Mouse (Mus musculus): ENCODE measurements at regions not wholly inside any gene's neighbourhood (a gene's known extent, or its start where the extent isn't known, plus 50 kb on each side); places are given as distances from the start of the nearest gene placed in this dataset.

DNA sequence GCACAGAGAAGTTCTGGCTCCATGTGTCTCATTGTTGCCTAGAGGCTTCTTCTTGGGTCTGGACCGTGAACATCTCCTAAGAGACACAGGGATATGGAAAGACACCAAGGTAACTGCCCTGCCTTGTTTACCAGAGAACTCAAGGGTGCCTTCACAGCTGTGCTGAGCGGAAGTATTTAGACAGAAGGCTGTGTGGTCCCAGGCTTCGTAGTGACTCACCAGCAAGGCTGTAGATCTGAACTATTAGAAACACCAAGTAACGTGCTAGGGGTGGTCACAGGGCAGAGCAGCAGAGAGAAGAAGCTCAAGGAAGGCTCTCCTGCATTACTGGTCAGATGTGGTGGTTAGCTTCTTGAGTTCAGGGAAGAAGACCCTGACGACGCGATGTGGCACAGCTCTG lies 51.6 kb upstream of the Lpp start:
- DNase-seq = no peak
- intact Hi-C loops (cut with DNase I) = no loop called here

DNA sequence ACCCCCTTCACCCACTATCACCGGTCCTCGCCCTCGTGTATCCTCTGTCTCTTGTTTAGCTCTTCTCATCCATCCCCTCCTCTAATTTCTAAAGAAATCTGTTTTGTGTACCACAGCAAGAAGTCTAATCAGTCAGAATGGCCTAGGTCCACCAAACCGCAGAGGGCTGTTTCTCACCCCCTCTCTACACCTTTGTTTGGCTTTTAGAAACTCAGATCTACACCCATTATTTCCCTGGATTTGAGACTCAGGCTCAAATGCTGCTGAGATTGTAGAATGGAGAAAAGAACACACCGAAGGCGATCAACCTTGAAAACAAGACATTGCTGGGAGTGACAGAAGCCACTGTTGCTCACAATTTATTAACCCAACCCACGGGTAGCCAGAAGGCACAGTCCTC lies 52.7 kb upstream of the Lpp start:
- no peak for DNase-seq
- intact Hi-C loops (cut with DNase I) = no loop called here

- no peak for DNase-seq
- intact Hi-C loops (cut with DNase I) = no loop called here
These were observed 53.7 kb upstream of the Lpp start for GRCm38 (mm10) chr16:24339320-24340265.

- intact Hi-C loops (cut with DNase I) = no loop called here
- DNase-seq = no peak
These were observed 54.9 kb upstream of the Lpp start for GRCm38 (mm10) chr16:24338404-24338803.

DNA sequence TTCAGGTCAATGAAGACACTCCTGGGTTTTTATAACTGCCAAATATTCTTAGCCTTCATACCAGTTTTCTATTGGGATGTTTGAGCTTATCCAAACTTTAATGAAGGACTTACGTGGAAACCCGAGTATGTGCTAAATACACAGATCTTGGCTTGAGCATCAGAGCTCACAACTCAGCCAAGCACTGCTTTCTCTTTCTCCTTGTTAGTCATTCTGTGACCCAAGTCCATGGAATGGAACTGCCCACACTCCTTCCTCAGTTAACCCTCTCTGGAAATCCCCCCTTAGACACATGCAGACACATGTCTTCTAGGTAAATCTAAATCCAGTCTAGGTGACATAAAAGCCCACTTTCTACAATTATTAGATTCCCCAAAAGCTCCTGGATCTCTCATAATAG lies 58.9 kb upstream of the Lpp start:
- DNase-seq = no peak
- intact Hi-C loops (cut with DNase I) = no loop called here

DNA sequence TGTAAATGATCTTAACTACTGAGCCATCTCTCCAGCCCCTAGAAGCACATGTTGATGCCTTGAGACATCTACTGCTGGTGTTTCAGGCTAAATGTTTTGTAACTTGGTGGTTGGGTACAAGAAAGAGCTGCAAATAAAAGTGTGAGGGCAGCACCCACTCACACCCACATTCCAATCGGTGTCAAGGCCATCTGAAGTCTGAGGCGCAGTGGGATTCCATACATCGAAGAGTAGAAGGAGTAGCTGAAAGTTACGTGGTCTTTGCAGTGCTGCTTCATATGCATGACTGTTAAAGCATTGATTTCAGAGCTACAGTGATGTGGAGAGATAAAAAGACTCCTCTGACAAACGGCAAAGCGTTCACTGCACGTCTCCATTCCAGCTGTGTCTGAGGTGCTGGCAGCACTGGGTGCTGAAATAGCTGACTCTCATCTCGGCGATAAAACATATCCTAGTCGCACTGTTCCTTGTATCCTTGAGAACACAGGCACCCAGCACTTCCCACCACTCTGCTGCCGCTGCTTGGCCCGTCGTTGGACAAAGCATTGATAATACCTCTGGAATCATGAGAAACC lies 61.8 kb upstream of the Lpp start:
- DNase-seq = no peak
- intact Hi-C loops (cut with DNase I) = no loop called here

DNA sequence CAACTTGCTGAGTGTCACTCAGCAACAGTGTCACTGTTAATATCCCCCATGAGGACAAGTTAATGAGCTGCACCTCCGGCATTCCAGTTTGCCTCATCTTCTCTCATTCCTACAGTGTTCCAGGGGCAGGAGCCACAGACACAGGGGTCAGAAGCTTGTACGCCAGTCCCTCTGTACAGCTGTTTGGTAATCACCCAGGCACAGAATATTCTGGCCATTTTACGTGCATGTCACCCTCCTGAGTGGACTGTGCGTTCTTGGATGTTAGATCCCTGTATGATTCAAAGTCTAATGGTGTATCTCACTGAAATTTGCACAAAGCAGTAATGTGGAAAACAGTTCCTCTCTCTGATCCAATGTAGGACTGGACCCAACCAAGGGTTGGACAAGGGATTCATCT lies 66.7 kb upstream of the Lpp start:
- intact Hi-C loops (cut with DNase I) = no loop called here
- no peak for DNase-seq

- peak; percentile 38 to 57 for DNase-seq
- intact Hi-C loops (cut with DNase I) = no loop called here
These were observed 67.3 kb upstream of the Lpp start for GRCm38 (mm10) chr16:24326046-24326445.

GRCm38 (mm10) chr16:24324917-24325316 lies 68.4 kb upstream of the Lpp start:
- DNase-seq = no peak
- intact Hi-C loops (cut with DNase I) = no loop called here

DNA sequence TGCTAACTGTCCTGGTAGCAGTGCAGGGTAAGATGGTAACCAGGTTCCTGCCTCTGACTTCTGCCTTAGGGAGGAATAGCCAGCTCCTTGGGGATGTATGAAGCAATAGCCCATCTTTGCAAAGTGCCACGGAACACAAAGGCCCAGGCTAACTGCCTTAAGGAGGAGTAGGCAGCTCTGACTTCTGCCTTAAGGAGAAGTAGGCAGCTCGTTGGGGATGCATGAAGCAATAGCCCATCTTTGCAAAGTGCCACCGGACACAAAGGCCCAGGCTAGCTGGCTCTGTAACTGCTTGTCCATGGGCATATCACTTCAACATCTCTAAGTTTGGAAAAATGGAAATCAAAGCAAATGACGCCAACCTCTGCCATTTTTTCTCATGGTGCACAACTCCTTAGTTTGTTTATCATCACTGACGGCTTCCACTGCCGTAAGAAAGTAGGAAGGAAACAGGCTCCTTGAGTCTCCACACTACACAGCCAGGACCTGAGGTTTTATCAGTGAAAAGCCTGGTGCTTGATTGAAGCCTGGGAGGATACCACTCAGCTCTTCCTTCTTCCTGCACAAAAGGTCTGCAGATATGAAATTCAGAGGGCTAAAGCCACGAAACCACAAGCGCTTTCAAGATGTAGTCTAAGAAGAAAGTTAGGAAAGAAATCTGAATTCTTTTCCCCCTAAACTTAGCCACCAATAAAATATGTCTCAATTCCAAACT lies 74.4 kb upstream of the Lpp start:
- intact Hi-C loops (cut with DNase I) = no loop called here
- no peak for DNase-seq

DNA sequence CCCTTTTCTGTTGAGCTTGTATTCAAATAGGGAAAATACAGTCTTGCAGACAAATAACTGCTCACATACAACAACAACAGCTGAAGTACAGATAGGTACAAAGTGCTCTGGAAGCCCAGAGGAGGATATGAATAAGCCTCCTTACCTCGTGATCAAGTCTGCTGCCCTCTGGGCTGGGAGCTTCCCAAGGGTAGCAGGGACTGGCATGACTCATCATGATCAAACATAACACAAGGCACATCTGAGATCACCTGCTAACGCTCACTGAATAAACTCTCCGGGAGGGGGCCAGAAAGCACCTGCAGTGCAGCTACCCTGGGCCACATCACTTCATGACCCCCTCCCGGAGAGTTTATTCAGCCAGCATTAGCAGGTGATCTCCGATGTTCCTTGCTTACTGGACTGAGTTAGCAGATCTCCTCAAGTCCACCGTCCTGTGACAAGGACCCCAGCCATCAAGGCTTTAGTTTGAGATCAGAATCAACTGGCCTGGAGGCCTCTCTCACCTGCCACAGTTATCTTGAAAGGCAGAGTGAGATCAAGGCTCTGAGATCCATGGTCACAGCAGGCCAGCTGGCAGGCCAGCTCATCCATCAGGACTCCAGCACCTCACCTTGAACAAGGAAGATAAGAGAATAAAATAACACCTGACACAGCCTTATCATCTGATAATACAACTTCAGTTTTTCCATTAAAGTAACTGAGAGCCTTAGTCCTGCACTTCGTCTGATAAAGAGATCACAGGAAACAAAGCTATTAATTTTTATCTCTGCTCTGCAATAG lies 79.6 kb upstream of the Lpp start:
- intact Hi-C loops (cut with DNase I) = no loop called here
- DNase-seq = no peak

- DNase-seq = no peak
- intact Hi-C loops (cut with DNase I) = no loop called here
These were observed 87.9 kb upstream of the Lpp start for GRCm38 (mm10) chr16:24305391-24305790.

DNA sequence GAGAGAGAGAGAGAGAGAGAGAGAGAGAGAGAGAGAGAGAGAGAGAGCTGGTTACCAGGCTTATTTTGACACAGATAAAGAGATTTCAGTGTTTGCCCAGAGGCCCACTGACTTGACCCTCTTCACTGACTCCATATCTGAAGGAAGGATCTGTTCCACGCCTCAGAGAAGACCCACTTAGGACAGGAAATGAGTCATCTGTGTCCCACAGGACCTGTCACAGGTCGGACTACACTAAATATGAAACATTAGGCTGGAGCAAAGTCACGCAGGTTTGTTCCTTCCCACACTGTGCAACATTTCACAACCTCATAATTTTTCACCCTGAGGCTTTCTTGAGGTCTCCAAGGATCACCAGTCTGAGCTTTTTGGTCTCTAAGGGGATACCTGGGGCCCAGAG lies 96.5 kb upstream of the Lpp start:
- DNase-seq = no peak
- intact Hi-C loops (cut with DNase I) = no loop called here

DNA sequence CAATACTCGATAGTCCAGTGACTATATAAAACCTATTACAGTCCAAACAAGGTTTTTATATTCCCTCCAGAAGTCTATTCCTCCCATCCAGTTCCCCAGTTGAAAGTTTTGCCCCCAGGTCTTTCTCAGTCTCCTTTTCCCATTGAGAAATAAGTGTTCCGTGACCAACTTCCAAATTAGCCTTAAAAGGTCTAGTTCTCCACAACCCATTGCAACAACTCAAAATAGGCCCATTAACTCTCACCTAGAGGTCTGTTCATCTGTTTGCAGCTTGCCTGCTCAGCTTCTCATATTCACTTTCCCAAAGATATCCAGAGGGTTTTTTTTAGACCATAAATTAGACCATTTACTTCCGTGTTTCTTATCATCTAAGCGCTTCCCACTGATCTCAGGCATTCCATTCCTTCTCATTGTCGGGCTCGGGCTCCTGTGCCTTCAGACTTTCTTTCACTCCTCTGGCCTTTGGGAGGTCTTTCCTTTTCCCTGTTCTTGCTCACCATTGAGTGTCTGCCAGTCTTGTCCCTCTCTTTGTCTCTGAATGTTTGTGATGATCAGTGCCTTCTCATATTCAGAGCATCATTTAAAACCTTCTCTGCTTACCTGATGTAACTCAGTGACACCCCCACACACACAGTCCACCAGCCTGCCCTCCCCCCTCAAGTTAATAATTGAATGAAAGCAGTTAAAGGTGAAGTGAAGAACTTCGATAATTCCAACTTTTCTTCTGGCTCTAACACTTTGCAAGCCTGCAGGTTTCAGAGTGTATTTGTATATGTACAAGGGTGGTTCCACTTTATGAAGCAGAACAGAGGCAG lies 97.5 kb upstream of the Lpp start:
- intact Hi-C loops (cut with DNase I) = no loop called here
- DNase-seq = no peak

- peak in 1 of 2 experiments; percentile 18 for DNase-seq
- intact Hi-C loops (cut with DNase I) = loop anchor here (5.0 kb wide), 2 partner anchors 108 to 778 kb away; partner anchors contain the start of gene Lpp
These were observed 109.1 kb upstream of the Lpp start for GRCm38 (mm10) chr16:24284215-24284614.

DNA sequence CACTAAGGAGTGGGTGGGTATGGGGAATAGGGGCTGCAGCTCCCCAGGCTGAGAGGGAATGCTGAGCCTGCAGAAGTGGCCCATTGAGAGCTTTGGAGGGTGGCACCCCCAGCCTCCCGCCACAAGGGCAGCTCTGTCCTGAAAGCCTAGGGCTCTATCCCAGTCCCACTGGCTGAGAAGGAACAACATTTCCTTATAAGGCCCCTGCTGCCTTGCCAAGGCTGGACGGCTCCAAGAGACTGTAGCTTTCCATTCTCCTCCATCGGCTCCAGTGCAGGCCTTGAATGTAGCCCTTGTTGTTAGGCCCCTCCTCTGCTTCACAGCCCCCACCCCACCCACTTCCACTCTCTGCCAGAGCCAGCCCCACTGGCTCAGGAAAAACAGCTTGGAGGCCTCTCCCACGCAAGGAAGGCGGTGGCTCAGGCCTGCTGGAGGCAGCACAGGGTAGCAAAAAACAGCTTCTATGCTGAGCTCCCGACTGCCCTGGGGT lies 111.1 kb upstream of the Lpp start:
- intact Hi-C loops (cut with DNase I) = loop anchor here (5.0 kb wide), 2 partner anchors 110 to 780 kb away; partner anchors contain the start of gene Lpp
- DNase-seq = peak; percentile 87 to 88

DNA sequence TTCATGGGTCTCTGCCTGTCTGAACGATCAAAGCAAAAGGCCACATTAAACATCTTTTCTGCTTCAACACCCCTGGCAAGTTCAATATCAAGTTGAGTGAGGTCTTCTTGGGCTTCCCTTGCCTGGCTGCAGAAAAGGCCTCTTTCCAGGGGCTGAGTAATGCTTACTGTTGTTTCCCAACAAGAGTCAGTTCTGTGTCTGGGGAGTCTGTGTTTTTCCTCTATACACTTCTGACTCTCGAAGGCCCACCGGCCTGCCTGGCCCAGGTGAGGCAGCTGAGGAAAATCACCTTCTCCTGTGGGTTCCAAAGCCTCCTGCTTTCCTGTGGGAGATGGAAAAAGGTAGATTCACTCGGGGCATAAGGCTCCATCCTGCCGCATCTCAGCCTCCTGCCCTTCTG lies 111.7 kb upstream of the Lpp start:
- intact Hi-C loops (cut with DNase I) = loop anchor here (5.0 kb wide), 2 partner anchors 111 to 781 kb away; partner anchors contain the start of gene Lpp
- DNase-seq = peak in 1 of 2 experiments; percentile 17

DNA sequence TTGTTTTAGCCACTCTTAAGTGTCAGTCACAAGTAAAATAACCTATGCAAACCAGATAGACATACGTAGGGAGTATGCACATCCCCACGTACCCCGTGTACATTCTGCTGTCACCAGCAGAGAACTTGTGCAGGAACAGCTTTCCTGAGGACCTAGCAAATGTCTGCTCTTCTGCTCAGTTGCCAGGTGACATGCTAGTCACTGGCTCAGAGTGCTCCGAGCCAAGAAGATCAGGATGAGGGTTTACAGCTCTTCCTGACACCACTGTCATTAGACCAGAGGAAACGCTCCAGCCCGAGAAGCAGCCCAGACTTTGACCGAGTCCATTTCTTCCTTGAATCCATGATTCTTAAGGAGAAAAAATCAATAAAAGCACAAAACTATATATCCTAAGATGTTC lies 115.5 kb upstream of the Lpp start:
- DNase-seq = no peak

GRCm38 (mm10) chr16:24262701-24263100 lies 130.6 kb upstream of the Lpp start:
- intact Hi-C loops (cut with DNase I) = no loop called here

More for the DNA sequence above, 115.5 kb upstream of the Lpp start:
- intact Hi-C loops (cut with DNase I) = no loop called here

More at GRCm38 (mm10) chr16:24262701-24263100, 130.6 kb upstream of the Lpp start:
- no peak for DNase-seq
